Mouse (Mus musculus) frontal cortex, adult (tissue): ENCODE results near the gene Arpc4.

Experiments used
- ATAC-seq: cut with Nextera tagmentation; 2 replicates; pipeline ENCODE4 v1.9.2; 2017; ENCODE audit warnings: mild to moderate bottlenecking, moderate library complexity, mixed read lengths; ENCODE audit not compliant: low TSS enrichment

Gene Arpc4

GRCm38 (mm10) chr6:113404649-113405448 lies 26.9 kb downstream of the Arpc4 start:
- 0 out of 2 replicates have a peak, but pooled peaks have one; percentile 4 for ATAC-seq

GRCm38 (mm10) chr6:113405483-113405882 lies 27.6 kb downstream of the Arpc4 start:
- peak; percentile 81 for ATAC-seq

GRCm38 (mm10) chr6:113406683-113407082 lies 28.8 kb downstream of the Arpc4 start:
- no peak for ATAC-seq

GRCm38 (mm10) chr6:113410001-113410400 lies 32.1 kb downstream of the Arpc4 start:
- ATAC-seq: no peak

- no peak for ATAC-seq
These were observed 38.5 kb downstream of the Arpc4 start for GRCm38 (mm10) chr6:113416416-113416815.

- ATAC-seq: peak; percentile 60
These were observed 40.7 kb downstream of the Arpc4 start for GRCm38 (mm10) chr6:113418441-113419198.

- ATAC-seq: peak; percentile 98
These were observed 41.3 kb downstream of the Arpc4 start, which contains the start of gene Rpusd3 for GRCm38 (mm10) chr6:113419199-113419587. TSS of gene Rpusd3 (minus strand) at chr6:113419340.

- no peak for ATAC-seq
These were observed 45.1 kb downstream of the Arpc4 start for GRCm38 (mm10) chr6:113423000-113423399.

- ATAC-seq: no peak
These were observed 46.3 kb downstream of the Arpc4 start for GRCm38 (mm10) chr6:113424187-113424586.

- ATAC-seq: no peak
These were observed 48.8 kb downstream of the Arpc4 start for GRCm38 (mm10) chr6:113426696-113427095.

GRCm38 (mm10) chr6:113427397-113427796 lies 49.5 kb downstream of the Arpc4 start:
- no peak for ATAC-seq

- no peak for ATAC-seq
These were observed 50.1 kb downstream of the Arpc4 start for GRCm38 (mm10) chr6:113428006-113428405.

GRCm38 (mm10) chr6:113429965-113430364 lies 52.0 kb downstream of the Arpc4 start:
- no peak for ATAC-seq

GRCm38 (mm10) chr6:113430846-113431245 lies 52.9 kb downstream of the Arpc4 start:
- no peak for ATAC-seq

GRCm38 (mm10) chr6:113431801-113432200 lies 53.9 kb downstream of the Arpc4 start:
- no peak for ATAC-seq

GRCm38 (mm10) chr6:113433661-113434060 lies 55.7 kb downstream of the Arpc4 start:
- ATAC-seq: no peak

- ATAC-seq: no peak
These were observed 56.8 kb downstream of the Arpc4 start for GRCm38 (mm10) chr6:113434691-113435090.

GRCm38 (mm10) chr6:113435664-113436205 lies 57.8 kb downstream of the Arpc4 start, which contains the start of gene Cidec:
TSS of gene Cidec (minus strand) at chr6:113435760.
- no peak for ATAC-seq

- ATAC-seq: no peak
These were observed 59.2 kb downstream of the Arpc4 start for GRCm38 (mm10) chr6:113437135-113437534.

- ATAC-seq: no peak
These were observed 61.0 kb downstream of the Arpc4 start for GRCm38 (mm10) chr6:113438721-113439430.
